Mouse (Mus musculus): Measurements from ENCODE around the gene 4930402K13Rik. TPM values are rescaled to one million over a fixed set of nuclear protein-coding genes. Genes with fewer than 3 reads are reported as not detected.
"Not testable (repeated sequence)": the region's sequence is repeated elsewhere in the genome, so short reads cannot be mapped to it uniquely, and the experiment has no call there.

4930402K13Rik gene
- not detected for total RNA-seq (2021)
- long read RNA-seq, experiment 1 = 0 reads
- long read RNA-seq, experiment 2 = 0 reads

DNA sequence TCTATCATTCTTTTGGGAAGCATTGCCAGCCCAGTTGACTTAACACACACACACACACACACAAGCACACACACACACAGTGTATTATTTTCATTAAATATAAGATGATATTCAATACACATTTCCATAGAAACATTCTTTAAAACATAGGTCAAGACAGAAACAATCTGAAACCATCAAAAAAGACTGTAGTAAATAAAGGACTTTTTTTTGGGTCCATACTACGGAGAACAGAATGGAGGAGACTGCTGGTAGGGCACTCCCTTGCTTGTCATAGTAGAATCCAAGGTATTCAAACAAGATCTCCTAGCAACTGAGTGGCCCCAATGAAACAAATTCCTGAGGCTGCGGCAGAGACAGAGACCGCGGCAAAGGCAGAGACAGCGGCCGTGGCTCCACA is at the start of gene 4930402K13Rik:
Gene 4930402K13Rik (plus strand): TSS at position 301 of the 400 bp plus-strand sequence.
- intact Hi-C loops (cut with DNase I) = no loop called here
- DNase-seq = no peak

DNA sequence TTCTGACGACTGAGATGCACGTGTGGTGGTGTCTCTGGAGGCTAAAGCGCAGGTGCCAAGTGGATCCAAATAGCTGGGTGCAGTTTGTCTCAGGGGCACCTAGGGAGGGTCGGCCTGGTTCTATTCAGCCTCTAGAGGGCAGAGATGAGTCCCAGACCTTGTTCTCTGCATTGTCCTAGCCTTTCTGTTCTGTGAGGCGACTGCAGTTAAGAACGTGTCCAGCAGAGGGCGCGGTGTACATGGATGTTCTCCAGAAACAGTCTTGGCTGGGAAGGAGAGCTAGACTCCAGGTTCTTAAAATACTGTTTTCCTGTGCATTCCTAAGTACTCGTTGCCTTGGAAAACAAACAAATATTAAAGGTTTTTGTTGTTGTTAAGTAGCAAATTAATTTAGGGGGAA is 43.4 kb upstream of the 4930402K13Rik start:
- intact Hi-C loops (cut with DNase I) = not testable (repeated sequence)
- peak; percentile 34 to 82 for DNase-seq

DNA sequence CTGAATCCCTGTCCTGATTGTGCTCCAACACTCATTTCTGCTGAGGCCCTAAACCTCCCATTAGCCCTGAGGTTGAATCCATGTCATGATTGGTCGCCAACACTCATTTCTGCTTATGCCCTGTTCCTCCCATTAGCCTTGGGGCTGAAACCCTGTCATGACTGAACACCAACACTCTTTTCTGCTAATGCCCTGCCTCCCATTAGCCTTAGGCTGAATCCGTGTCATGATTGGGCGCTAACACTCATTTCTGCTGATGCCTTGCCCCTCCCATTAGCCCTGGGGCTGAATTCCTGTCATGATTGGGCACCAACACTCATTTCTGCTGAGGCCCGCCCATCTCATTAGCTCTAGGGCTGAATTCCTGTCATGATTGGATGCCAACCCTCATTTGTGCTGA is 42.3 kb upstream of the 4930402K13Rik start:
- intact Hi-C loops (cut with DNase I) = no loop called here
- no peak for DNase-seq

DNA sequence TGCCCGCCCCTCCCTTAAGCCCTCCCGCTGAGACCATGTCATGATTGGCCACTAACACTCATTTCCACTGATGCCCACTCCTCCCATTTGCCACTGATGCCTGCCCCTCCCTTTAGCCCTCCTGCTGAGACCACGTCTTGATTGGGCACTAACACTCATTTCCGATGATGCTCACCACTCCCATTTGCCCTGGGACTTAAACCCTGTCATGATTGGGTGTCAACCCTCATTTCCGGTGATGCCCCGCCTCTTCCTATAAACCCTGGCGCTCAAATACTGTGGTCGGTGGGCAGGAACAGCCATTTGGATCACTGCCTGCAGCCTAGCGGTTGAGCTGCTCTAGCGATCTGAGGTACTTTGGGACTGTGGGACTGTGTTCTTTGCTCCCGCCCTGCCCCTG is 41.6 kb upstream of the 4930402K13Rik start, which contains the start of gene Fthl17f:
Gene Fthl17f (plus strand): TSS at position 301 of the 400 bp plus-strand sequence.
- intact Hi-C loops (cut with DNase I); DNase-seq: not testable (repeated sequence)

DNA sequence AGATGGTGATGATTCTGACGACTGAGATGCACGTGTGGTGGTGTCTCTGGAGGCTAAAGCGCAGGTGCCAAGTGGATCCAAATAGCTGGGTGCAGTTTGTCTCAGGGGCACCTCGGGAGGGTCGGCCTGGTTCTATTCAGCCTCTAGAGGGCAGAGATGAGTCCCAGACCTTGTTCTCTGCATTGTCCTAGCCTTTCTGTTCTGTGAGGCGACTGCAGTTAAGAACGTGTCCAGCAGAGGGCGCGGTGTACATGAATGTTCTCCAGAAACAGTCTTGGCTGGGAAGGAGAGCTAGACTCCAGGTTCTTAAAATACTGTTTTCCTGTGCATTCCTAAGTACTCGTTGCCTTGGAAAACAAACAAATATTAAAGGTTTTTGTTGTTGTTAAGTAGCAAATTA is 26.7 kb upstream of the 4930402K13Rik start:
- intact Hi-C loops (cut with DNase I) = not testable (repeated sequence)
- DNase-seq = peak; percentile 56 to 58

DNA sequence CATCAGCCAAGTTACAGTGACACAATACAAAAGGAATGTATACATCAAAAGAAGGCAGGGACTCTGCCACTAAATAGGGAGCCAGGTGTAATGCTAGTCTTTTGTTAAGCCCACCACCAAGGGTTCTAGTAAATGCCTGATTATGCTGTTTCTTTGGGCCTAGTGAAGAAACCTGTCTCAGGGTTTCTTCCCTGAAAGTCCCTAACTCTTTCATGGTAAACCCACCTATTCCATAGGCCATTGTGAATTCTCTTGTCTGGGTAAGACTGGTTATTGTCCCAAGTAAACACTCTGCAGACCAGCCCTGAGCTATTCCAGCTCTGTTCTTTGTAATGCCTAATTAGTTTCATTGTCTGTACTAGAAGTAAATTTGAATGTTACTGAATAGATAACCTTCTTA is 9.3 kb upstream of the 4930402K13Rik start:
- intact Hi-C loops (cut with DNase I); DNase-seq: not testable (repeated sequence)

DNA sequence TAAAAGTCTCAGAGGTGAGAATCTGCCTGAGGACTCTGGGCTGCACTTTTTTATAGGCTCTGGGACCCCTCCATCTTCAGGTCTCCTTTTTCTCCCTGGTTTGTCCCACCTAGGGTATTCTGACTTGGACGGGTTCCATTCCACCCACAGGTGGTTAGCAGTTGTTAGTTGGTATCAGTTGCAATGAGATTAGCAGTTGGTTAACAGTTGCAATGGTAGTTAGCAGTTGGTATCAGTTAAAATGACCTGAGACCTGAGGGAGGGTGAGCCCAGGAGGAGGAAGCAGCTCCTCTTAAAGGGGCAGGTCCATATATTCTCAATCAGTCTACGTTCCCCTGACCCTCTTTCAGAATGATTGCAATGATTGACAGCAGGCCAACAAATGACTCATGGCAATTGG is 6.0 kb downstream of the 4930402K13Rik start:
- intact Hi-C loops (cut with DNase I) = no loop called here
- no peak for DNase-seq

DNA sequence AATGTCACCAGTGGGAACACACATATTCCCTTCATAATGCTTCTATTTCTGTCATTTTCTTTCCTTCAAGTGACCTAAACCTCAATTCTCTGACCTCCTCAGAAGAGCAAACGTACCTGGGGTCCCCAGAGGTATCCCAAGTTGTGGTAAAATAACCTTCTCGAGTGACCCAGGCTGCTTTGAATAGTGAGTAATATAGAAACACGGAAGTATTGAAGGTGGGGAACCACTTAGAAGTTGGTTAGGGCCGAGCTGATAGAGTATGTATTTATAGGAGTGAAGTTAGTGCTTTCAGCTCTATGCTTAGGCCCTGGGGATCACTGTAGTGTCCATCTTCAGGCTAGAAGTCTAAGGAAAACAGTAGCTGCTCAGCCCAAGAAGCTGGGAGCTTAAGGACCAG is 20.6 kb downstream of the 4930402K13Rik start:
- intact Hi-C loops (cut with DNase I) = loop anchor here (5.0 kb wide), 1 partner anchor 92 kb away; no protein-coding TSS in a partner anchor
- DNase-seq = no peak

DNA sequence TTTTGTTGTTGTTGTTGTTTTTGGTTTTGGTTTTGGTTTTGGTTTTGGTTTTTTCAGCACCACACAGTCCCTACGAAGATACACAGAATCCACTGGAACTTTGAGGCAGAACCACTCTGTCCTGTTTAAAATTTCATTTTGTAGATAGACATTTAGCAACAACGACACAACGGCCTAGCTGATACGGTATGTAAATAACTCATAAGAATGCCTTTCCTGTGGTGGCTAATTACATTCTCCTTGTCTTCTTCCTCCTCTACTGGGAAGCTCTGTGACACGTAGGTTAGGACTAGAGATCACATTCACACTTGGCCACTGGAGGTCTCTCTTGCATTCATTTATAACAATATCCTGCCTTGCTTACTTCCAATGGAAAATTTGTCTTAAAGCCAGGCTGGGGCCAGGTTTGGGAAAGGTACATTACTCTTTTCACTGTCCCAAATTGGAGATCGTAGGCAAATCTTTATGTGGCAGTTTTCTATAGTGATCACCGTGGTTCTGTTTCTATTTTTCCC is 24.0 kb downstream of the 4930402K13Rik start:
- intact Hi-C loops (cut with DNase I) = loop anchor here (5.0 kb wide), 1 partner anchor 89 kb away; no protein-coding TSS in a partner anchor
- peak; percentile 3 to 21 for DNase-seq

DNA sequence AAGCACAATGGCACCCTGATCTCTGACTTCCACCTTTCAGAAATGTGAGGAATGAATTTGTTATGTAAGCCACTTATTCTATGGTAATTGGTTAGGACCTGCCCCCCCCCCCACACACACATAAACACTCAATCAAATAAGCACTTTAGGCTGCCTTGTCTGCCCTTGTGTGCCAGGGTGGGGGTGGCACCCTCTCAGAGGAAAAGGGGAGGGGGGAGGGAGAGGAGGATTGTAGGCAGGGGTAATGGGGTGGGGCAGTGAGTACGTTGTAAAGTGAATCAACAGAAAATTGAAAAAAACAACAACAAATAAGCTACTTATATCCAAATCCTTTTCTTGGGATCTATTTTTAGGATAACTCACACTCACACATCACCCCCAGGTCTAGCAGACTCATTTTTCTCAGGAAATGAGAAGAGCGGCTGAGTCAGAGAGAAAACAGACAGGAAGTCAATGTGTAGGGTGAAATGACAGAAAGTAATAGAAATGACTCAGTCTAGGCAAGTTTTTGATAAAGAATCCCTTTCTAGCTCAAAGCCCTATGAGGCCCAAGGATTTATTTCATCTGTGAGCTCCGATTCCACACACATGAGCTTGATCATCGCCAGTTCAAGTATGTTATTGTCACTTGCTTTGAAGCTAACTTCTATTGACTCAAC is 35.1 kb downstream of the 4930402K13Rik start:
- intact Hi-C loops (cut with DNase I) = no loop called here
- no peak for DNase-seq

DNA sequence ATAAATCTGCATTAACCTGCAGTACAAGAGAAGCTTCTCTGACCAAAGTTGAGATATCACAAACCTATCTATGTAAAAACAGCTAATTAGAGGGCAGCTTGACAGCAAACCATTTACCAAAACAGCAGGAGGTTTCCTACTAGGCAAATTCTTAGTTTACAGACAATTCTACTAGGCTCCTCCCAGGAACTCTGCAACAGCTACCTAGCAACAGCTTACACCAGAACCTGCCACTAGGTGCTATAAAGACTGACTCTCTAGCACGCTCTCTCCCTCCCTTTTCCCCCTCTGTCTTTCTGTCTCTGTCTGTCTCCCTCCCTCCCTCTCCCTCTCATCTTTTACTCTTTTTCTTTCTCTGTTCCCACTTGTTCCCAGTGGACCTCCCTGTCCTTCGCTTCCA is 38.3 kb downstream of the 4930402K13Rik start:
- no peak for DNase-seq
- intact Hi-C loops (cut with DNase I) = no loop called here

Other genes starting within 250 kb of the 4930402K13Rik start
- not detected for gene Gm5751, start 230.3 kb upstream of the 4930402K13Rik start, total RNA-seq (2021)
- under 1 TPM; 0.72 to 0.80 TPM for gene B630019K06Rik, start 212.2 kb upstream of the 4930402K13Rik start, total RNA-seq (2021)
- gene Fthl17b, start 141.6 kb upstream of the 4930402K13Rik start, total RNA-seq (2021) = not detected
- not detected for gene Fthl17c, start 128.0 kb upstream of the 4930402K13Rik start, total RNA-seq (2021)
- gene Fthl17d, start 117.8 kb upstream of the 4930402K13Rik start, total RNA-seq (2021) = not detected
- gene Fthl17e, start 71.1 kb upstream of the 4930402K13Rik start, total RNA-seq (2021) = not detected
- gene Fthl17f, start 41.5 kb upstream of the 4930402K13Rik start, total RNA-seq (2021) = not detected
- 1 to 10 TPM; 4.0 to 4.1 TPM for gene Lancl3, start 95.3 kb downstream of the 4930402K13Rik start, total RNA-seq (2021)
- not detected for gene Gm14862, start 152.3 kb downstream of the 4930402K13Rik start, total RNA-seq (2021)
- 1 to 10 TPM; 4.1 to 6.1 TPM for gene Xk, start 168.2 kb downstream of the 4930402K13Rik start, total RNA-seq (2021)
- gene H2al1m, start 179.2 kb downstream of the 4930402K13Rik start, total RNA-seq (2021) = under 1 TPM in 1 of 2 experiments, not detected in 1; 0.76 TPM
- not detected for gene H2al1k, start 246.1 kb downstream of the 4930402K13Rik start, total RNA-seq (2021)

Data from heart, postnatal 14 days (tissue).